Mouse (Mus musculus) C2C12 (cell line): ENCODE results near the gene Lmo7.

Source experiments
- CTCF ChIP-seq: IDR thresholded peaks from one replicate; pipeline ENCODE4 v1.5.1; 2011; ENCODE audit not compliant: control insufficient read depth, insufficient read depth, insufficient read length
- MAX ChIP-seq: IDR thresholded peaks from one replicate; pipeline ENCODE4 v1.6.1; 2011; ENCODE audit warnings: mild to moderate bottlenecking, control low read depth
- USF1 ChIP-seq: IDR thresholded peaks from one replicate; pipeline ENCODE4 v1.6.1; 2011; ENCODE audit warnings: low read depth, mild to moderate bottlenecking, control low read depth, moderate library complexity

- no peak for TF ChIP-seq CTCF
- TF ChIP-seq MAX, result no peak
- TF ChIP-seq USF1, result no peak
Observed at GRCm38 (mm10) chr14:101806607-101807006, 76.8 kb downstream of the Lmo7 start.
